Mouse (Mus musculus) neural tube, embryonic 14.5 days (tissue): ENCODE results near the gene Kctd4. TPM values are rescaled to one million over a fixed set of nuclear protein-coding genes. Genes with fewer than 3 reads are reported as not detected.

Experiments used
- polyA plus RNA-seq: library from polyadenylated mRNA; unstranded; fragments of >200 nt; fragmentation: Nextera tagmentation; extraction: Ambion mirVana; gene quantifications from 2 replicates; pipeline ENCODE4 v1.2.1, GENCODE M21; 2014

Kctd4 gene
- polyA plus RNA-seq, 1 experiment from 2014 or later: 16.6 TPM

Other genes with a start within 250 kb of the Kctd4 start
- gene Cog3, start 200.5 kb upstream of the Kctd4 start, polyA plus RNA-seq: 20.3 and 28.5 TPM in 2 replicates
- gene Slc25a30, start 168.0 kb upstream of the Kctd4 start, polyA plus RNA-seq: 13.3 and 13.5 TPM in 2 replicates
- gene Tpt1, start 109.9 kb upstream of the Kctd4 start, polyA plus RNA-seq: 788 and 789 TPM in 2 replicates
- 40.5 and 47.7 TPM in 2 replicates for gene Gtf2f2, start 55.9 kb downstream of the Kctd4 start, polyA plus RNA-seq
- gene Gpalpp1, start 155.8 kb downstream of the Kctd4 start, polyA plus RNA-seq: 10.4 and 15.4 TPM in 2 replicates
- gene Nufip1, start 155.9 kb downstream of the Kctd4 start, polyA plus RNA-seq: 12.1 and 13.4 TPM in 2 replicates